Mouse (Mus musculus) hindbrain, postnatal 0 days (tissue): ENCODE results near the gene Mfsd7a. TPM values are rescaled to one million over a fixed set of nuclear protein-coding genes. Genes with fewer than 3 reads are reported as not detected.
A peak's percentile ranks its signal among the peaks of the same experiment; 100 is the strongest.

Experiments used
- ATAC-seq: fragments of 200-750 bp; cut with Nextera tagmentation; 2 replicates; pipeline ENCODE4 v1.8.0; 2017; ENCODE audit warnings: mild to moderate bottlenecking, moderate TSS enrichment, moderate library complexity
- DNase-seq: peaks from one replicate; pipeline ENCODE4 v3.0.0-alpha.2; 2015; ENCODE audit warnings: low spot score
- H3K27ac ChIP-seq: fragments of 300-500 bp; sonication (generic); 2 replicates; pipeline ENCODE4 v1.5.1; 2014; ENCODE audit warnings: mild to moderate bottlenecking
- H3K27me3 ChIP-seq: fragments of 300-500 bp; sonication (generic); 2 replicates; pipeline ENCODE4 v1.6.1; 2014; ENCODE audit warnings: low read length, mixed read lengths; ENCODE audit not compliant: insufficient read depth
- H3K36me3 ChIP-seq: fragments of 300-500 bp; sonication (generic); 2 replicates; pipeline ENCODE4 v1.6.1; 2014; ENCODE audit warnings: low read length, mixed read lengths; ENCODE audit not compliant: insufficient read depth
- H3K4me1 ChIP-seq: fragments of 300-500 bp; sonication (generic); 2 replicates; pipeline ENCODE4 v1.6.1; 2014; ENCODE audit warnings: antibody characterized with exemption, low read length, mixed read lengths; ENCODE audit not compliant: insufficient read depth
- H3K4me2 ChIP-seq: fragments of 300-500 bp; sonication (generic); 2 replicates; pipeline ENCODE4 v1.6.1; 2014; ENCODE audit warnings: low read depth, mild to moderate bottlenecking, low read length, moderate library complexity, mixed read lengths
- H3K4me3 ChIP-seq: fragments of 300-500 bp; sonication (generic); 2 replicates; pipeline ENCODE4 v1.5.1; 2014; ENCODE audit warnings: low read length
- H3K9ac ChIP-seq: fragments of 300-500 bp; sonication (generic); replicated peaks from 2 replicates; pipeline ENCODE4 v1.6.1; 2014; ENCODE audit warnings: mild to moderate bottlenecking, low read length, moderate library complexity, mixed read lengths
- H3K9me3 ChIP-seq: fragments of 300-500 bp; sonication (generic); 2 replicates; pipeline ENCODE4 v1.6.1; 2016; ENCODE audit warnings: low read length, mixed read lengths
- CTCF ChIP-seq: IDR thresholded peaks from 2 replicates; pipeline ENCODE4 v1.5.1; 2016; ENCODE audit warnings: antibody characterized with exemption, control low read depth, low read depth
- WGBS: fragments of 180-500 bp; shearing (Covaris S2); extraction: QIAGEN DNeasy Blood & Tissue Kit; methylation state at CpG from one replicate; pipeline ENCODE4 v1.1.7; 2014; 5-methylcytosine and 5-hydroxymethylcytosine counted together
- polyA plus RNA-seq: library from polyadenylated mRNA; unstranded; fragments of >200 nt; fragmentation: Nextera tagmentation; extraction: Ambion mirVana; gene quantifications from 2 replicates; pipeline ENCODE4 v1.2.1, GENCODE M21; 2015
- total RNA-seq: library from RNA; depleted of rRNA; stranded (reverse); fragments of >200 nt; gene quantifications from 2 replicates; pipeline ENCODE4 v1.2.3, GENCODE M21; 2014

Gene Mfsd7a
- total and polyA plus RNA-seq, 2 experiments from 2014 or later, result 0.15 to 0.52 TPM

DNA sequence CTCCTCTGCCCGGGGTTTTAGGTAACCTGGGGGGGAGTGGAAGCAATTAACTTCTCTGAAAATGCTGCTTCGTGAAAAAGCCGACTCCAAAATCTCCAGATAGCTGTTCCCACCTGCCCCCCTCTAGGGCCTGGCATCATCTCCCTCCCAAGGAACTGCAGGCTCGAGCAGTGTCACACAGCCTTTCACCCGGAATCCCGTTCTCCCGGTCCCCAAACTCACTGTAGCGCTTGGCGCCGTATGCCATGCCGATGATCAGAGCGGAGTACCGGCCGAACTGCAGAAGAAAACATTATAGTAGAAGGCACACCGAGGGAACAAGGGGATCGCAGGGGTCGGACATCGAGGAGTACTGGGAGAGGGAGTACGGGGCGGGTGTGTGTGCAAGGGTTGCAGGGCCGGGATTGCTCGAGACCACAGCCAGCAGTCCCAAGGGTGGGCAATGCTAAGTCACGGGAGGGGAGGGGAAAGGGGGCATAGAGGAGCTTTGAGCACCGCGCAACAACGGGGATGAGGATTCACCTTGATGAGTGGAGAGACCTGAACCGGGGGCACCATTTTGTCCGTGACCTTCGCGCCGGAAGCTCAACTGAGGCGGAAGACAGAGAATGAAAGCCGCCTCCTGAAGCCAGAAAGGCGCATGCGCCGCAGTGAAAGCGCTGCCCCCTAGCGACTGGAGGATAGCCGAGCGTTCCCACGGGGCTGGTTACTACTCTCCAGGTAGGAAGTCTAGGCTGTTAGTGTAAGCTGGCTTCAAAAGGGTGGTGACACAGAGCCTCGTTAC, 14.7 kb downstream of the Mfsd7a start, which contains the start of gene Atp5k:
Atp5k (minus strand) TSS at position 645 of the 784 bp plus-strand sequence.
- peak within 1 kb of the TSS; percentile 87 for H3K4me2 ChIP-seq
- H3K9me3 ChIP-seq, result no peaks in the 10 kb centered on the region
- ATAC-seq (peak; percentile 89), DNase-seq (peak; percentile 97)
- TF ChIP-seq CTCF, result peak; percentile 95
- H3K27me3 ChIP-seq, result no peaks in the 10 kb centered on the region
- WGBS, result under 1% methylated on average over 41 of the region's 42 CpGs
- peak within 1 kb of the TSS; percentile 83 for H3K9ac ChIP-seq
- H3K4me3 ChIP-seq, result peak within 1 kb of the TSS; percentile 92
- H3K27ac ChIP-seq, result peak within 1 kb of the TSS; percentile 70
- H3K4me1 ChIP-seq, result peaks cover 5% of the 10 kb centered on the region; the same call in 1 of the 2 replicates
- peaks cover 10% of the 10 kb centered on the region; the same call in 1 of the 2 replicates for H3K36me3 ChIP-seq

DNA sequence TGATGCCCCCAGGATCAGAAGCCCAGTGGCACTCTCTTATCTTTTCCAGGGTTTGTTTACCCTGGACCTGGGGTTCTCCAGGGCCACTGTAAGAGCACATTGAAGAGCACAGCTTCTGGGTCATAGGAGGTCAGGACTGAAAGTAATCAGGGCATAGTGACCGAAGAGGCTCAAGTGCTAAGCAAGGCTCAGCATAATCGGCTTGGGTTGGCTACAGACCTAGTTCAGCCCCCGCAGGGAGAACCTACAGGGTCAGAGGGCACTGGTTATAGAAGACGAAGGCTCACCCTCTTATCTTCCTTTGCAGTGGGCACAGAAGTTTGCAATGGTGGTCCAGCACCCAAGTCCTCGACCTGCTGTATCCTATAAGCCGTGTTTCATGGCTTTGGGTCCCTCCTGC, 17.5 kb downstream of the Mfsd7a start:
- Histone ChIP-seq H3K27me3 (no peaks in the 10 kb centered on the region), H3K4me1 (peaks cover 5% of the 10 kb centered on the region; the same call in 1 of the 2 replicates), H3K9ac (no peak overlapping the region), H3K4me2 (no peak overlapping the region), H3K36me3 (peaks cover 10% of the 10 kb centered on the region; the same call in 1 of the 2 replicates), H3K27ac (no peak overlapping the region), H3K9me3 (no peaks in the 10 kb centered on the region), H3K4me3 (no peak overlapping the region)
- no peak for TF ChIP-seq CTCF
- DNase-seq (no peak), ATAC-seq (no peak)
- WGBS, result 94% methylated on average over 6 of the region's 6 CpGs

DNA sequence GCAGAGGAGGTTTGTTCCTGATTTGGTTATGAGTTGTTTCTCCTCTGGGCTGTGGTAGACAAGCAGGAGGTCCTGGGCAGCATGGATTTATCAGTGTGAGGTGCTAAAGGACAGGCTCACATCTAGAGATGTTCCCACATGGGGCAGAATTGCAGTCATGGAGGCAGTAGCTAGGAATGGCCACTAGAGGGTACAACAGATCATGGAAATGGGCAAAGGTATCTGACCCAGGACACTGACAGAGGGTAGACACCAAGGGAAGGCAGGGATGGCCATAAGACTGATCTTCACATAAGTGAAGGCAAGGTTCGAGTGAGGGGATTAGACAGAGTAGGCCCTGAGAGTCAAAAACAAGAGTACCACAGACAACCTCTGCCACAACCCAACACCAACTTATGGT, 21.5 kb downstream of the Mfsd7a start:
- Histone ChIP-seq H3K9ac (no peak overlapping the region), H3K4me1 (no peaks in the 10 kb centered on the region), H3K27ac (no peak overlapping the region), H3K27me3 (no peaks in the 10 kb centered on the region), H3K4me3 (no peak overlapping the region), H3K9me3 (no peaks in the 10 kb centered on the region), H3K4me2 (no peak overlapping the region), H3K36me3 (peaks cover 10% of the 10 kb centered on the region; the same call in 1 of the 2 replicates)
- DNase-seq (peak; percentile 67), ATAC-seq (peak; percentile 73)
- WGBS, result 70% methylated on average over 1 of the region's 1 CpGs
- peak; percentile 93 for TF ChIP-seq CTCF

DNA sequence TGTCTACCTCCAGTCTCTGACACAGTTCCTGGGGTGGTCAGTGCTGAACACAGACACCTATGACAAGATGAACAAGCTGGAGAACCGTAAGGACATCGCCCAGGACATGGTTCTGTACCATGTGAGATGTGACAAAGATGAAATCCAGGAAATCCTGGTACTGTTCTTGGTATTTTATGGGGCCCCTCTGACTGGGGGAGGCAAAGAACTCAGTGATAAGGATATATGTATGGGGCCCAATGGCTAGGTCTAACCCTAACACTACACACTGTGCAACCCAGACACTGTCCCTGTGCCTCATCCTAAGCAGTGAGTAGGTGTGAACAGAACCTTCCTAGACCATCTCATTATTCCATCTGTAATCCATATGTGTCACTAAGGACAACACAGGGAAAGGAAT, 25.3 kb downstream of the Mfsd7a start:
- H3K27ac ChIP-seq, result no peak overlapping the region
- no peak for TF ChIP-seq CTCF
- H3K4me3 ChIP-seq, result no peak overlapping the region

DNA sequence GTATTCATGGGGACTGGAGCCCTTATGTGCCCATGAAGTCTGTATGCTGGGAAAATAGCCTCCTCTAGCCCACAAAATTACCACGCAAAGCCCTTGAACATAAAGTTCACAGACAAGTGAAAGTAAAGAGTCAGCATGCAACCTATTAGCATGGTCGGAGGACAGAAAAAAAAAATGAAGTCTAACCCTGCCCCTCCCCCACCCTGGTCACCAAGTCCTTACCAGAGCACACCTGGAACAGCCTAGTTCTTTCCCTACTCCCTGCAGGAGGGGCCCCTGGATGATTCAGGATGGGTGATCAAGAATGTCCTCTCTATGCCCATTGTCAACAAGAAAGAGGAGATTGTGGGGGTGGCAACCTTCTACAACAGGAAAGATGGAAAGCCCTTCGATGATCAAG, 25.9 kb downstream of the Mfsd7a start:
- Histone ChIP-seq H3K9ac (no peak overlapping the region), H3K4me1 (no peaks in the 10 kb centered on the region), H3K9me3 (no peaks in the 10 kb centered on the region), H3K27ac (no peak overlapping the region), H3K4me3 (no peak overlapping the region), H3K27me3 (no peaks in the 10 kb centered on the region), H3K36me3 (no peaks in the 10 kb centered on the region), H3K4me2 (no peak overlapping the region)
- TF ChIP-seq CTCF, result no peak
- WGBS, result 81% methylated on average over 3 of the region's 3 CpGs
- DNase-seq (no peak), ATAC-seq (no peak)

More for the DNA sequence above, 25.3 kb downstream of the Mfsd7a start:
- Histone ChIP-seq H3K36me3 (no peaks in the 10 kb centered on the region), H3K27me3 (no peaks in the 10 kb centered on the region), H3K9me3 (no peaks in the 10 kb centered on the region), H3K4me1 (no peaks in the 10 kb centered on the region), H3K4me2 (no peak overlapping the region), H3K9ac (no peak overlapping the region)
- DNase-seq (no peak), ATAC-seq (no peak)
- 91% methylated on average over 2 of the region's 2 CpGs for WGBS

DNA sequence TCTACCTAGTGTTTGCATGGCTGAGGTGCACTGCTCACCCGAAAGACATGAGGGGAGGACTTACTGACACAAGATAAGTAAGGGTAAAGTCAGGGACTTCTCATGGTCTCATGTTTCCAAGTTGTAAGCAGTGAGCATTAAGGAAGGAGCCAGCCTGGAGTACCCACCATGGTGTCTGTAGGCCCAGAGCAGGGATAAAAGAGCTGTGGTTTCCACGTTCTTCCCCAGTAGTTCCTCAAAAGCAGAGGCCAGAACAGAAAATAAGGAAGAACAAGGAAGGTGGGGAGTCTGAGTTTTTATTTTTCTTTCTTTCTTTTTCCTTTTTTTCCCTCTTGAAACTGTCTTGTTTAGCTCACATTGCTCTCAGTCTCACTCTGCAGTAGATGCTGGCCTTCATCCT, 34.0 kb downstream of the Mfsd7a start:
- no peaks in the 10 kb centered on the region for H3K36me3 ChIP-seq
- no peak overlapping the region for H3K4me3 ChIP-seq
- H3K27me3 ChIP-seq, result no peaks in the 10 kb centered on the region
- no peak overlapping the region for H3K27ac ChIP-seq
- H3K9ac ChIP-seq, result no peak overlapping the region
- H3K4me1 ChIP-seq, result no peaks in the 10 kb centered on the region
- ATAC-seq (no peak), DNase-seq (no peak)
- no peaks in the 10 kb centered on the region for H3K9me3 ChIP-seq
- 77% methylated on average over 2 of the region's 2 CpGs for WGBS
- no peak overlapping the region for H3K4me2 ChIP-seq
- TF ChIP-seq CTCF, result no peak

- Histone ChIP-seq H3K4me2 (no peak overlapping the region), H3K4me3 (no peak overlapping the region), H3K27me3 (no peaks in the 10 kb centered on the region), H3K4me1 (no peaks in the 10 kb centered on the region), H3K9ac (no peak overlapping the region), H3K36me3 (no peaks in the 10 kb centered on the region), H3K9me3 (no peaks in the 10 kb centered on the region), H3K27ac (no peak overlapping the region)
- DNase-seq (no peak), ATAC-seq (no peak)
- WGBS, result 75% methylated on average over 2 of the region's 2 CpGs
- no peak for TF ChIP-seq CTCF
These were observed 41.7 kb downstream of the Mfsd7a start for GRCm38 (mm10) chr5:108406977-108407376.
